Mouse (Mus musculus): Measurements from ENCODE around the gene Hipk4. TPM values are rescaled to one million over a fixed set of nuclear protein-coding genes. Genes with fewer than 3 reads are reported as not detected.

Hipk4 gene
- polyA plus RNA-seq, 1 experiment from 2014 or later = 1.0 TPM

- 50% methylated on average over 5 of the region's 5 CpGs for WGBS
- ATAC-seq (ENCODE audit: insufficient number of reproducible peaks, insufficient read depth, low FRiP score, low TSS enrichment) = no peak
- no peak overlapping the region for H3K27ac ChIP-seq
- peaks cover 11% of the 10 kb centered on the region; the same call in 1 of the 2 replicates for H3K4me1 ChIP-seq
- peak overlapping the region; percentile 55 for H3K4me3 ChIP-seq
- peak overlapping the region; percentile 62; the same call in 1 of the 2 replicates for H3K9ac ChIP-seq
- no peaks in the 10 kb centered on the region for H3K9me3 ChIP-seq
- H3K27me3 ChIP-seq = no peaks in the 10 kb centered on the region
- peaks cover 33% of the 10 kb centered on the region; the same call in 1 of the 2 replicates for H3K36me3 ChIP-seq
- peak overlapping the region; percentile 89 for H3K4me2 ChIP-seq (replicated peaks)
These were observed 18.9 kb downstream of the Hipk4 start for GRCm38 (mm10) chr7:27541922-27542321.

- peak; percentile 93 for ATAC-seq (ENCODE audit: insufficient number of reproducible peaks, insufficient read depth, low FRiP score, low TSS enrichment)
These were observed 19.4 kb downstream of the Hipk4 start for GRCm38 (mm10) chr7:27542392-27543033.

GRCm38 (mm10) chr7:27543065-27543464 lies 20.0 kb downstream of the Hipk4 start:
- WGBS = 52% methylated on average over 6 of the region's 6 CpGs
- H3K9me3 ChIP-seq = no peaks in the 10 kb centered on the region
- H3K9ac ChIP-seq = 0 out of 2 replicates have a peak overlapping the region, but pooled peaks have one; percentile 62
- no peak overlapping the region for H3K27ac ChIP-seq
- H3K27me3 ChIP-seq = no peaks in the 10 kb centered on the region
- H3K4me1 ChIP-seq = peaks cover 11% of the 10 kb centered on the region; the same call in 1 of the 2 replicates
- peak overlapping the region; percentile 89 for H3K4me2 ChIP-seq (replicated peaks)
- H3K36me3 ChIP-seq = peaks cover 22% of the 10 kb centered on the region; the same call in 1 of the 2 replicates
- peak overlapping the region; percentile 55 for H3K4me3 ChIP-seq
- no peak for ATAC-seq (ENCODE audit: insufficient number of reproducible peaks, insufficient read depth, low FRiP score, low TSS enrichment)

More at GRCm38 (mm10) chr7:27542392-27543033, 19.4 kb downstream of the Hipk4 start:
- Histone ChIP-seq H3K27me3 (no peaks in the 10 kb centered on the region), H3K9me3 (no peaks in the 10 kb centered on the region), H3K27ac (no peak overlapping the region), H3K4me1 (peaks cover 11% of the 10 kb centered on the region; the same call in 1 of the 2 replicates), H3K4me3 (peak overlapping the region; percentile 55), H3K9ac (peak overlapping the region; percentile 62), H3K4me2 (replicated peaks) (peak overlapping the region; percentile 89), H3K36me3 (peaks cover 27% of the 10 kb centered on the region; the same call in 1 of the 2 replicates)
- WGBS = 2% methylated on average over 30 of the region's 30 CpGs

DNA sequence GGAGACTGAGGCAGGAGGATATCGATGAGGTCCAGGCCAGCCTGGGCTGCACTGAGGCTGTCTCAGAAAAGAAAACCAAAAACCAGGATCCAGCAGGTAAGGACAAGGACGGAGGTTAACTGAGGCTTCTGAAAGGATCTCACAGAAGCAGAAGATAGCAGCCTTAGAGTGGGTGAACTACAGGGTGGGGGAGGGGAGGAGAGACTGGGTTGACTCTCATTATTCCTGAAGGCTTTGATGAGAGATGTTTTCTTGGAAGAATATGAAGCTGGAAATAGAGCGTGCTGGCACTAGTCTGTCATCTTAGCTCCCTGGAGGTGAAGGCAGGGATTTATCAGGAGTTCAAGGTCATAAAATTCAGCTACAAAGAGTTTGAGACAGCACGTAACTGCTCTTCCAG lies 20.8 kb downstream of the Hipk4 start:
- no peak for ATAC-seq (ENCODE audit: insufficient number of reproducible peaks, insufficient read depth, low FRiP score, low TSS enrichment)
- H3K4me1 ChIP-seq = peaks cover 11% of the 10 kb centered on the region; the same call in 1 of the 2 replicates

DNA sequence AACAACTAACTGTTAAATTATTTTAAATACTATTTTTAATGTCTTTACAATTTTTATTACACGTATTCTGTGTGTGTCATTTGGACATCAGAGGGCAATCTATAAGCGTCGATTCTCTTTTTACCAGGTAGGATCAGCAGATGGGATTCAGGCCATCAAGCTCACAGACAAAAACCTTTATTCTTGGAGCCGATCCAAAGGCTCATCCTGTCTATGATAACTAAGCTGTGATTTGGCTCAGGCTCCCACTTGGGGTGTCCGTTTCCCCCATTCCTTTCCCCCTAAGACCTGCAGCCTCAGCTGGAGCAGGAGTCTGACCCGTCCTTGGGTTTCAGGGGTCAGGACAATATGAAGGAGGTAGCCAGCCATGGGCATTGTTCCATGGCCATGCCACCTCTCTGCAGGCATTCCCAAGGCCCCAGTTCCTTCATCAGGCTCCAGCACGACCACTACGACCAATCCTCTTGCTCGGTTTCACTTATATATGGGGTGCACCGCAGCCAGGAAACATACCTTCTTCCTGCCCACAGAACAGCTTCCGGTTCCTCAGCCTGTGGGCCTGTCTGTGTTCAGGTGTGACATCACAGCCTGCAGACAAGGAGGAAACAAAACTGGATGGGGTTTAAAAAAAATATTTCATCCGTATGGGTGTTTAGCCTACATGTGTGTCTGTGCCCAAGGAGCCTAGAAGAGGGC lies 21.8 kb downstream of the Hipk4 start:
- Histone ChIP-seq H3K4me1 (peaks cover 11% of the 10 kb centered on the region; the same call in 1 of the 2 replicates), H3K36me3 (0 out of 2 replicates have a peak, but pooled peaks cover 7% of the 10 kb centered on the region), H3K27me3 (no peaks in the 10 kb centered on the region), H3K27ac (no peak overlapping the region), H3K9me3 (no peaks in the 10 kb centered on the region), H3K9ac (no peak overlapping the region), H3K4me2 (replicated peaks) (no peak overlapping the region), H3K4me3 (no peak overlapping the region)
- 88% methylated on average over 12 of the region's 12 CpGs for WGBS
- no peak for ATAC-seq (ENCODE audit: insufficient number of reproducible peaks, insufficient read depth, low FRiP score, low TSS enrichment)

More for the DNA sequence above, 20.8 kb downstream of the Hipk4 start:
- H3K4me2 ChIP-seq (replicated peaks) = no peak overlapping the region
- no peak overlapping the region for H3K9ac ChIP-seq
- H3K27me3 ChIP-seq = no peaks in the 10 kb centered on the region
- H3K4me3 ChIP-seq = no peak overlapping the region
- 92% methylated on average over 4 of the region's 4 CpGs for WGBS
- H3K9me3 ChIP-seq = no peaks in the 10 kb centered on the region
- H3K36me3 ChIP-seq = peaks cover 16% of the 10 kb centered on the region; the same call in 1 of the 2 replicates
- H3K27ac ChIP-seq = no peak overlapping the region

GRCm38 (mm10) chr7:27549597-27549996 lies 26.5 kb downstream of the Hipk4 start:
- Histone ChIP-seq H3K36me3 (no peaks in the 10 kb centered on the region), H3K4me2 (replicated peaks) (no peak overlapping the region)

GRCm38 (mm10) chr7:27552070-27552469 lies 29.0 kb downstream of the Hipk4 start:
- peak overlapping the region; percentile 78 for H3K4me3 ChIP-seq
- H3K27me3 ChIP-seq = no peaks in the 10 kb centered on the region
- H3K4me2 ChIP-seq (replicated peaks) = peak overlapping the region; percentile 73
- H3K9ac ChIP-seq = peak overlapping the region; percentile 45; the same call in 1 of the 2 replicates
- no peak for ATAC-seq (ENCODE audit: insufficient number of reproducible peaks, insufficient read depth, low FRiP score, low TSS enrichment)
- H3K4me1 ChIP-seq = peaks cover 10% of the 10 kb centered on the region
- 59% methylated on average over 5 of the region's 5 CpGs for WGBS
- H3K27ac ChIP-seq = no peak overlapping the region
- no peaks in the 10 kb centered on the region for H3K9me3 ChIP-seq
- H3K36me3 ChIP-seq = peaks cover 10% of the 10 kb centered on the region

More at GRCm38 (mm10) chr7:27549597-27549996, 26.5 kb downstream of the Hipk4 start:
- no peak overlapping the region for H3K9ac ChIP-seq
- H3K27me3 ChIP-seq = no peaks in the 10 kb centered on the region
- no peak overlapping the region for H3K27ac ChIP-seq
- ATAC-seq (ENCODE audit: insufficient number of reproducible peaks, insufficient read depth, low FRiP score, low TSS enrichment) = no peak
- H3K9me3 ChIP-seq = no peaks in the 10 kb centered on the region
- H3K4me1 ChIP-seq = peaks cover 10% of the 10 kb centered on the region
- 79% methylated on average over 6 of the region's 6 CpGs for WGBS
- H3K4me3 ChIP-seq = no peak overlapping the region

GRCm38 (mm10) chr7:27552931-27553513 lies 30.0 kb downstream of the Hipk4 start, which contains the start of the genes Pld3 and 2310022A10Rik:
Gene Pld3, minus strand, starts transcription at chr7:27553218.
Gene 2310022A10Rik, plus strand, starts transcription at chr7:27553233.
- Histone ChIP-seq H3K9me3 (no peaks in the 10 kb centered on the region), H3K27me3 (no peaks in the 10 kb centered on the region), H3K4me2 (replicated peaks) (peak within 1 kb of the TSS; percentile 73), H3K4me1 (peaks cover 10% of the 10 kb centered on the region), H3K36me3 (peaks cover 10% of the 10 kb centered on the region), H3K9ac (peak within 1 kb of the TSS; percentile 78), H3K27ac (no peak within 1 kb of the TSS), H3K4me3 (peak within 1 kb of the TSS; percentile 78)
- 1% methylated on average over 41 of the region's 41 CpGs for WGBS
- peak; percentile 99 for ATAC-seq (ENCODE audit: insufficient number of reproducible peaks, insufficient read depth, low FRiP score, low TSS enrichment)

- ATAC-seq (ENCODE audit: insufficient number of reproducible peaks, insufficient read depth, low FRiP score, low TSS enrichment) = no peak
- H3K9ac ChIP-seq = 0 out of 2 replicates have a peak overlapping the region, but pooled peaks have one; percentile 7
- H3K27ac ChIP-seq = no peak overlapping the region
- no peaks in the 10 kb centered on the region for H3K4me1 ChIP-seq
- WGBS = 67% methylated on average over 8 of the region's 8 CpGs
- H3K36me3 ChIP-seq = peaks cover 56% of the 10 kb centered on the region
- H3K4me2 ChIP-seq (replicated peaks) = no peak overlapping the region
- H3K27me3 ChIP-seq = no peaks in the 10 kb centered on the region
- no peak overlapping the region for H3K4me3 ChIP-seq
- no peaks in the 10 kb centered on the region for H3K9me3 ChIP-seq
These were observed 37.3 kb downstream of the Hipk4 start for GRCm38 (mm10) chr7:27560291-27560887.

DNA sequence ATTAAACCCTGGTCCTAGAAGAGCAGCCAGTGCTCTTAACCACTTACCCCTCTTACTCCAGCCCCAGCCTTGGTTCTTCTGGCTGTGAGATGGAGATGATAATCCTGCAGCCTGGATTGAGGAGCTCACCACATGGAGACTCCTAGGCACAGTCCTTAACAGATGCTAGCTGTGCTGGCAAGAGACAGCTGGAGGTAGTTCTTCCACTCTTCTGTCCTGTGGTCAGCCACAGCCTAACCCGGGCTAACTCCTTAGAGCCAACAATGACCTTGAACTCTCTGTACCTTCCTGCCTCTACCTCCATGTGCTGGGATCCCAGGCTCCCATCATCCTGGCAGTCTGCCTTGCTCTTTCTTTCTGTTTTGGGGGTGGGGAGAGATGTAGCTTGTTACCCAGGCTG lies 37.9 kb downstream of the Hipk4 start:
- Histone ChIP-seq H3K36me3 (peaks cover 55% of the 10 kb centered on the region), H3K9me3 (no peaks in the 10 kb centered on the region), H3K4me3 (no peak overlapping the region), H3K4me1 (no peaks in the 10 kb centered on the region), H3K4me2 (replicated peaks) (no peak overlapping the region), H3K9ac (0 out of 2 replicates have a peak overlapping the region, but pooled peaks have one; percentile 7), H3K27me3 (no peaks in the 10 kb centered on the region), H3K27ac (no peak overlapping the region)
- 90% methylated on average over 1 of the region's 1 CpGs for WGBS
- ATAC-seq (ENCODE audit: insufficient number of reproducible peaks, insufficient read depth, low FRiP score, low TSS enrichment) = no peak

DNA sequence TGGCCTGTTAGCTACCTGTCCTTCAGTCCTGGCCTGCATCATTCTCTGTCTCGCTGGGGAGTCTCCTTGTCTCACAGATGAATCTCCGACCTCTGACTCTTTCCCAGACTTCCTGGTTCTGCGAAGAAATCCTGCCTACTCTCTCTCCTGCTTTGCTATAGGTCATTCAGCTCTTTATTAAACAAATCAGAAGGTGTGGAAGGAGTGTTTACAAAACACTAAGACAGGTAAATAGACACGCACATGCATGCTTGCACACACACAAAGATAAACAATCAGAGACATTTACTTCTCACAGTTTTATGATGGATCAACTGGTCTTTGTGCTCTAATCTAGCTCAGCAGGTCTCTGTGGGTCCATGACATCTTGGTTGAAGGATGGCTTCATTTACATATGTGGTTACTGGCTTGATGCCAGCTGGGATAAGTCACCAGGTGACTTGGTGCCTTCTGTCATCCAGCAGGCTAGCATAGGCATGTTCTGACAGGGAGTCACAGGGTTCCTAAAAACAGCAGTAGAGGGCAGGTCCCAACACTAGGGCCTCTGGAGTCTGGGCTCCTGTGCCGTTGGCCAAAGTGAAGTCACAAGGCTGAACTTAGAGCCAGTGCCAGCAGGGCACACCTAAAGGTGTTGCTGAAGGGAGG lies 46.6 kb downstream of the Hipk4 start:
- Histone ChIP-seq H3K4me2 (replicated peaks) (no peak overlapping the region), H3K27me3 (no peaks in the 10 kb centered on the region), H3K27ac (no peak overlapping the region), H3K4me3 (no peak overlapping the region), H3K9ac (no peak overlapping the region), H3K4me1 (no peaks in the 10 kb centered on the region), H3K9me3 (no peaks in the 10 kb centered on the region), H3K36me3 (peaks cover 69% of the 10 kb centered on the region)
- WGBS = 83% methylated on average over 5 of the region's 5 CpGs
- ATAC-seq (ENCODE audit: insufficient number of reproducible peaks, insufficient read depth, low FRiP score, low TSS enrichment) = no peak

Data from embryonic facial prominence, embryonic 12.5 days (tissue).